Mouse (Mus musculus): ENCODE measurements around the gene Sys1. TPM values are rescaled to one million over a fixed set of nuclear protein-coding genes. Genes with fewer than 3 reads are reported as not detected.

The Sys1 gene
- polyA plus RNA-seq, 1 experiment from 2014 or later = 51.1 TPM

GRCm38 (mm10) chr2:164425401-164425800 lies 31.4 kb upstream of the Sys1 start:
- Histone ChIP-seq H3K36me3 (peaks cover 22% of the 10 kb centered on the region), H3K4me2 (replicated peaks) (no peak overlapping the region), H3K9ac (no peak overlapping the region), H3K27me3 (replicated peaks) (no peaks in the 10 kb centered on the region), H3K27ac (no peak overlapping the region), H3K4me3 (replicated peaks) (no peak overlapping the region), H3K9me3 (no peaks in the 10 kb centered on the region), H3K4me1 (replicated peaks) (peaks cover 11% of the 10 kb centered on the region)
- ATAC-seq = no peak
- 86% methylated on average over 5 of the region's 5 CpGs for WGBS

DNA sequence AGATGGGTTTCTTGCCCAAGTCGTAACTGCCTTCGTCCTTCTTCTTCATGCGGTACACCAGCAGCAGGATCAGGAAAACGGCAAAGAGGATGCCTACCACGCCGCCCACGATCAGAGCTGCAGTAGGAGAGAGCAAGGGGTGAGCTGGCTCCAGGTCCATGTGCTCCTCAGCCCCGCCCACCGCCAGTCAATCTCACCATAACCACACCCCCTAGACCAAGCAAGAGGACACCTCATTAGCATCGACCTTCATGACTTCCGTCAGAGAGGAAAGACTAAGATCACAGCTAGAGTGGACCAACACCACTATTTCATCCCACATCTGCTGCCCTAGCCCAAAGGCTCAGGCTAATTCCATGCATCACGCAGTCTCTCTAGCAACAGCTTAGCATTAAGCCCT lies 30.6 kb upstream of the Sys1 start:
- H3K4me1 ChIP-seq (replicated peaks) = peaks cover 18% of the 10 kb centered on the region
- H3K27ac ChIP-seq = no peak overlapping the region
- no peak overlapping the region for H3K9ac ChIP-seq
- ATAC-seq = peak; percentile 37; the same call in 1 of the 2 replicates
- peaks cover 22% of the 10 kb centered on the region for H3K36me3 ChIP-seq
- no peak overlapping the region for H3K4me2 ChIP-seq (replicated peaks)
- H3K9me3 ChIP-seq = no peaks in the 10 kb centered on the region
- no peaks in the 10 kb centered on the region for H3K27me3 ChIP-seq (replicated peaks)
- H3K4me3 ChIP-seq (replicated peaks) = no peak overlapping the region
- WGBS = 28% methylated on average over 12 of the region's 12 CpGs

GRCm38 (mm10) chr2:164426952-164427351 lies 29.8 kb upstream of the Sys1 start:
- ATAC-seq = no peak
- Histone ChIP-seq H3K4me1 (replicated peaks) (peaks cover 26% of the 10 kb centered on the region), H3K9ac (no peak overlapping the region), H3K27ac (no peak overlapping the region), H3K4me2 (replicated peaks) (no peak overlapping the region), H3K4me3 (replicated peaks) (no peak overlapping the region), H3K36me3 (peaks cover 22% of the 10 kb centered on the region), H3K9me3 (no peaks in the 10 kb centered on the region), H3K27me3 (replicated peaks) (no peaks in the 10 kb centered on the region)
- 84% methylated on average over 5 of the region's 5 CpGs for WGBS

DNA sequence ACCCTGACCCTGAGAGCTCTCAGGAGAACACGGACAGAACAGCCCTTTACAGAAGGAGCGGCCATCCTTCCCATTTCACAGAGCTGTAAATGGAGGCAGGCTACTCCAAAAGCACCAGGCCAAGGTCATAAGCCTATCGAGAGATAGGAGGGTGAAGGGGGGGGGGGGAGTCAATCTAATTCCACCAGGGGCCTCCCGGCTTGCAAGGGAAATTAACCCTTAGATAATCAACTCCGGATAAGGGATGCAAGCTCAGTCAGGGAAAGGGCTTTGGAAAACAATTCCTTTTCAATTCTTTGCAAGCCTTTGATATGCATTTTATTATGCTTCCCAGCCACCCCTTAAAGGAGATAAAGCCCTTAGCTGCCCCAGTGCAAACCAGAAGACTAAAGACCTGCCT lies 28.3 kb upstream of the Sys1 start:
- peaks cover 22% of the 10 kb centered on the region for H3K36me3 ChIP-seq
- WGBS = 32% methylated on average over 5 of the region's 5 CpGs

GRCm38 (mm10) chr2:164429881-164430615 lies 26.7 kb upstream of the Sys1 start:
- no peak for ATAC-seq
- H3K27ac ChIP-seq = peak overlapping the region; percentile 72
- H3K4me2 ChIP-seq (replicated peaks) = peak overlapping the region; percentile 20; the same call in 1 of the 2 replicates
- peaks cover 49% of the 10 kb centered on the region for H3K4me1 ChIP-seq (replicated peaks)
- H3K4me3 ChIP-seq (replicated peaks) = no peak overlapping the region
- no peak overlapping the region for H3K9ac ChIP-seq
- WGBS = 58% methylated on average over 15 of the region's 15 CpGs
- no peaks in the 10 kb centered on the region for H3K9me3 ChIP-seq
- H3K36me3 ChIP-seq = peaks cover 15% of the 10 kb centered on the region
- H3K27me3 ChIP-seq (replicated peaks) = no peaks in the 10 kb centered on the region

More for the DNA sequence above, 28.3 kb upstream of the Sys1 start:
- Histone ChIP-seq H3K9me3 (no peaks in the 10 kb centered on the region), H3K9ac (no peak overlapping the region), H3K27ac (peak overlapping the region; percentile 32; the same call in 1 of the 2 replicates), H3K27me3 (replicated peaks) (no peaks in the 10 kb centered on the region), H3K4me1 (replicated peaks) (peaks cover 36% of the 10 kb centered on the region), H3K4me3 (replicated peaks) (no peak overlapping the region), H3K4me2 (replicated peaks) (no peak overlapping the region)
- no peak for ATAC-seq

- no peak for ATAC-seq
- no peak overlapping the region for H3K9ac ChIP-seq
Observed at GRCm38 (mm10) chr2:164430697-164431096, 26.1 kb upstream of the Sys1 start.

DNA sequence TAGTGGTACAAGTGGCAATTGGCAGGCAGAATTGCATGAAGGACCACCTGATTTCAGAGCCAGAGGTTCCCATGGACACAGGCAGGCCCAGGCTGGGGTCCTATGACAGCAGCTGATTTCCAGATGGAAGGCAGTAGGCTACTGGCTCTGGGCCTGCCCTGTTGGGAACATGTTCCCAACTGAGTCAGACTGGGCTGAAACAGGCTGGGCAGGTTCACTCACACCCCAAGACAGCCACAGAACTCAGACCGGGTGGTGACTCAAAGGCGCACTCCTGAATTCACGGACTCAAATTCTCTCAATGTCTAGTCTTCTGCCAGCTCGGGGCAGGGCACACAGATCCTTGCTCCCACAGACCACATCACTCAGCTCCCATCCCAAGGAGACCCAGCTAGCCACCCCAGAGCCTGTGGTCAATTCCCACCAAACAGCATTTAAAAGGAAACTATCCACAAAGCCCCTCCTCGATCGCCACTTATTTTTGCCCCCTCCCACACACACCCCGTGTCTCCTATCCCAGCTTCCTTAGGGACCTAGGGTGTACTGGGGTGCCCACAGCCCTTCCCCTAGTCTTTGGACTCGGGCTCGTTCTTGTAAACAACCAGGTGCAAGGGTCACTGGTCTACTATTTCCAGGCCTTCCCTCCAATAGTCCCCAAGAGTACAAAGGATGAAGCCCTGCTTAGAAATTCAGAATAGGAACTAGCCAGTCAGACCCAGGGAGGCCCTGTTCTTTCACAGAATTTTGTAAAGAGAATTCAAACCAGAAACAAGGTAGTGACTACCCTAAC lies 24.9 kb upstream of the Sys1 start:
- Histone ChIP-seq H3K9me3 (no peaks in the 10 kb centered on the region), H3K27me3 (replicated peaks) (no peaks in the 10 kb centered on the region), H3K4me1 (replicated peaks) (peaks cover 66% of the 10 kb centered on the region), H3K4me3 (replicated peaks) (peak overlapping the region; percentile 5; the same call in 1 of the 2 replicates), H3K27ac (peak overlapping the region; percentile 73), H3K4me2 (replicated peaks) (peak overlapping the region; percentile 54), H3K9ac (0 out of 2 replicates have a peak overlapping the region, but pooled peaks have one; percentile 12), H3K36me3 (peaks cover 7% of the 10 kb centered on the region)
- 48% methylated on average over 9 of the region's 9 CpGs for WGBS
- peak; percentile 57 for ATAC-seq

More at GRCm38 (mm10) chr2:164430697-164431096, 26.1 kb upstream of the Sys1 start:
- Histone ChIP-seq H3K9me3 (no peaks in the 10 kb centered on the region), H3K27me3 (replicated peaks) (no peaks in the 10 kb centered on the region), H3K4me1 (replicated peaks) (peaks cover 55% of the 10 kb centered on the region), H3K36me3 (peaks cover 10% of the 10 kb centered on the region), H3K4me3 (replicated peaks) (no peak overlapping the region), H3K27ac (peak overlapping the region; percentile 72), H3K4me2 (replicated peaks) (peak overlapping the region; percentile 20; the same call in 1 of the 2 replicates)
- WGBS = 13% methylated on average over 7 of the region's 7 CpGs

- peaks cover 6% of the 10 kb centered on the region for H3K36me3 ChIP-seq
- H3K4me1 ChIP-seq (replicated peaks) = peaks cover 69% of the 10 kb centered on the region
- H3K27me3 ChIP-seq (replicated peaks) = no peaks in the 10 kb centered on the region
- H3K27ac ChIP-seq = peak overlapping the region; percentile 73
- 16% methylated on average over 22 of the region's 22 CpGs for WGBS
- peak overlapping the region; percentile 7; the same call in 1 of the 2 replicates for H3K4me3 ChIP-seq (replicated peaks)
- no peak for ATAC-seq
- peak overlapping the region; percentile 54 for H3K4me2 ChIP-seq (replicated peaks)
- H3K9me3 ChIP-seq = no peaks in the 10 kb centered on the region
- H3K9ac ChIP-seq = 0 out of 2 replicates have a peak overlapping the region, but pooled peaks have one; percentile 2
Observed at GRCm38 (mm10) chr2:164432541-164433191, 24.1 kb upstream of the Sys1 start.

- Histone ChIP-seq H3K27ac (peak overlapping the region; percentile 73), H3K9ac (0 out of 2 replicates have a peak overlapping the region, but pooled peaks have one; percentile 2)
Observed at GRCm38 (mm10) chr2:164433278-164433895, 23.4 kb upstream of the Sys1 start.

DNA sequence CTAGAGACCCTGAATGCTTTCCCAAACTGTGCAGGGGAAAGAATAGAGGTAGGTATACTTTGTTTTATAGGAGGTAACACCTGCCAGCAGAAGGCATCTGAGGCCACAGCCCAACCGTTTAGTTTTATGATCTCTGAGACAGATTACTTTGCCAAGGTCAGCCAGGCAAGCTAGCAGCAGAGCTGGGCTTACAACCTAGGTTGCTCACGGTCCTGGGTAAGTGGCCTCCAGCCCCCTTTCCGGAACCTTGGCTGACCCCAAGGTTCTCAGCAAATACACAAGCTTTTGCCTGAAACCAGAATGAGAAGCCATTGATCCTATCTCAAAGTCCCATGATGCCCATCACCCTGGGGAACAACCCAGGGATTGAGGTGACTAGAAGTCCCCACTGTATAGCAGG lies 22.1 kb upstream of the Sys1 start:
- peak overlapping the region; percentile 93 for H3K27ac ChIP-seq
- no peaks in the 10 kb centered on the region for H3K9me3 ChIP-seq
- no peaks in the 10 kb centered on the region for H3K27me3 ChIP-seq (replicated peaks)
- WGBS = 40% methylated on average over 3 of the region's 3 CpGs
- H3K36me3 ChIP-seq = no peaks in the 10 kb centered on the region
- ATAC-seq = no peak
- H3K4me1 ChIP-seq (replicated peaks) = peaks cover 70% of the 10 kb centered on the region
- H3K9ac ChIP-seq = 0 out of 2 replicates have a peak overlapping the region, but pooled peaks have one; percentile 3
- H3K4me2 ChIP-seq (replicated peaks) = peak overlapping the region; percentile 83
- H3K4me3 ChIP-seq (replicated peaks) = no peak overlapping the region

More at GRCm38 (mm10) chr2:164433278-164433895, 23.4 kb upstream of the Sys1 start:
- Histone ChIP-seq H3K9me3 (no peaks in the 10 kb centered on the region), H3K4me1 (replicated peaks) (peaks cover 69% of the 10 kb centered on the region), H3K36me3 (peaks cover under 1% of the 10 kb centered on the region), H3K27me3 (replicated peaks) (no peaks in the 10 kb centered on the region), H3K4me2 (replicated peaks) (peak overlapping the region; percentile 54), H3K4me3 (replicated peaks) (no peak overlapping the region)
- ATAC-seq = no peak
- 63% methylated on average over 9 of the region's 9 CpGs for WGBS

DNA sequence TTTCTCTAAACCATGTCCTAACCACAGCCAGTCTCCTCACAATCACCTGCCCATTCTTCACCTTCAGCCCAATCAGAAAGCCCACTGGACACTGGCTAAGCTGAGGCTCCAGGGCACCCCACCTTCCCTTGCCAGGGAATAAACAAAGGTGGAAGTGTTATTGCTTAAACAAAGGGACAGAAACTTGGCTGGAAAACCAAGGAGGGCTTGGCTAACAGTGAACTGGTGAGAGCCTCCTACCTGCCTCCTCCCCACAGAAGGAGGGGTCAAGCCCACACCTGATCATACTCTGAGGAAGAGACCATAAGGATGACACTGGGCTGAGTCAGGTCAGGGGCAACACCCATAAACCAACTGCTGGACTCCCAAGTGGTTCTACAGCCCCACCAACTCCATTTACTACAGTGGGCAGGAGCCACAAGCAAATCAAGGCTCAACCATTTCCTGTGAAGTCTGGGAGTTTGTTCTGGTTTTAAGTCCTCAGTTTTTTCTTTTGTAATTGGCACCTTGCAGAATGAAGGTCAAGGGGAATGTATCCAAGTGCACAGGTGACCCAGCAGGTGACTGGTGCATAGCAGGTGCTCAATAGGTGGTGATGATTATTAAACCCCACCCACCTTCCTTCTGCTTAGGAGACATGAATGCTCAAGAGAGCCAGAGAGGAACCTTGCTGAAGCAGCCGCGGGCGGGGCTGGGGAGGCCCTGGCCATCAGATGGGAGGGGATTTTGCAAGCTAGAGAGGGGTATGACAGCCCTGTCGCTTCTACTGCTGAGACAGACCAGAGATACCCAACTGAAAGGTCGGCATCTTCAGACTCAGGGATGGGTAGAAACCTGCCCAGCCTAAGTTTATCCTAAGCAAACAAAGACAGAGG lies 21.3 kb upstream of the Sys1 start:
- H3K9ac ChIP-seq = 0 out of 2 replicates have a peak overlapping the region, but pooled peaks have one; percentile 35
- H3K27ac ChIP-seq = peak overlapping the region; percentile 93
- no peak overlapping the region for H3K4me3 ChIP-seq (replicated peaks)
- no peaks in the 10 kb centered on the region for H3K9me3 ChIP-seq
- 27% methylated on average over 5 of the region's 5 CpGs for WGBS
- no peaks in the 10 kb centered on the region for H3K27me3 ChIP-seq (replicated peaks)
- H3K4me2 ChIP-seq (replicated peaks) = peak overlapping the region; percentile 83
- H3K4me1 ChIP-seq (replicated peaks) = peaks cover 74% of the 10 kb centered on the region
- ATAC-seq = no peak
- no peaks in the 10 kb centered on the region for H3K36me3 ChIP-seq
